Mouse (Mus musculus) thymus, postnatal 0 days (tissue): Measurements from ENCODE around the gene Hsd17b2. TPM values are rescaled to one million over a fixed set of nuclear protein-coding genes. Genes with fewer than 3 reads are reported as not detected.
"Not testable (repeated sequence)": the region's sequence is repeated elsewhere in the genome, so short reads cannot be mapped to it uniquely, and the experiment has no call there.

Source experiments
- DNase-seq: peaks from one replicate; pipeline ENCODE4 v3.0.0-alpha.2; 2015; ENCODE audit warnings: low spot score
- polyA plus RNA-seq: library from polyadenylated mRNA; unstranded; fragments of >200 nt; fragmentation: Nextera tagmentation; extraction: Ambion mirVana; gene quantifications from 2 replicates; pipeline ENCODE4 v1.2.1, GENCODE M21; 2015

Gene Hsd17b2
- polyA plus RNA-seq, 1 experiment from 2014 or later, result 0.49 TPM

GRCm38 (mm10) chr8:117712226-117712625 lies 10.5 kb downstream of the Hsd17b2 start:
- no peak for DNase-seq

DNA sequence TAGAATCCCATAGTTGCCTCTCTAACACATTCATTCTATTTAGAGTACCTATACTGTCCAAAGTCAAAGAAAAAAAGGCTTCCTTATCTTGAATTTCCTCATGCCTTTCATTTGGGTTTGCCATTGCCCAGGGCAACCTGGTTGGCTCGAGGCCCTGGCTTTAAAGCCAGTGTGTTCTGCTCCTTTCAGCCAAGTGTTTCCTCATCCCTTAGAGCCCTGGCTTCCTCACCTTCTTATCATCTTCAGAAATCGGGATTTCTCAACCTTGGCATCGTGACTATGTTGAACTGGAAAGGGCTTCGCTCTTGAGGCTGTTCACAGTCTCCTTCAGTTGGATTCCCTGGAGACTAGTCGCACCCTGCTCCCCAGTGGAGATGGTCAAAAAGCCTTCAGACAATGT lies 12.9 kb downstream of the Hsd17b2 start:
- DNase-seq, result no peak

DNA sequence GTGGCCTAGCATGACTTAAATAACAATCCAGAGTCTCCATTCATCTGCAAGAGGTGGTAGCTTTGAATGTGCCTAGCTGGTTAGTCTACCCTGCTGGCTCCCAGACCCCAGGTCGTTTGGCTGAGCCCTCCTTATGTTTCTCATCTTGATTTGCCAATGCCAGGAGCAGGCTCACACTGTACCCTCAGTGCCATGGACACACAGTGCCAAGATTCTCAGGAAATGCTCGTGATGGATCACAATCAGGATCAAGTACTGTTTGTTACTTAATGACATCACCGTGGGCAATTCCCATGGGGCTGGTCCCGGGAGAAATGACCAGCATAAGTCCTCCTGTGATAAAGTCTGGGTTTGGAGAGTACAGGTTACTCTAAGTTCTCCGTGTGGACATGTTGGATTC lies 14.2 kb downstream of the Hsd17b2 start:
- DNase-seq, result no peak

- DNase-seq, result no peak
These were observed 16.6 kb downstream of the Hsd17b2 start for GRCm38 (mm10) chr8:117718152-117718860.

DNA sequence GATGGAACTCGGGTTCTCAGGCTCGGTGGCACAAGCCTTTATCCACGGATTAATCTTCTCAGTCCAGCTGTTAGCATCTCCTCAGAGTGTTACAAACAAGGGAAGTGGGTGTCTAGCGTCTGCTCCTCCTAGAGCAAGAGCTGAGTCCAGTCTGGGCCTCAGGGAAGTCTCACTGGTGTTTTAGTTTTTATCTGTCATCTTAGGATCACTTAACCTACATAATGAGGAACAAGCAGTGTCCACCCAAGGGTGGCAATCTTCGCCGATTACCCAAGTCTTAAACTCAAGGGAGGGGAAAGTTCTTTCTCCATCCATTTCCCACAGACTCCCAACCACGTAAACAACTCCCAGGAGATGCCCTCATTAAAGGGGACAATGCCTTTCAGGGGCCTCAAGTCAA lies 24.8 kb downstream of the Hsd17b2 start:
- no peak for DNase-seq

DNA sequence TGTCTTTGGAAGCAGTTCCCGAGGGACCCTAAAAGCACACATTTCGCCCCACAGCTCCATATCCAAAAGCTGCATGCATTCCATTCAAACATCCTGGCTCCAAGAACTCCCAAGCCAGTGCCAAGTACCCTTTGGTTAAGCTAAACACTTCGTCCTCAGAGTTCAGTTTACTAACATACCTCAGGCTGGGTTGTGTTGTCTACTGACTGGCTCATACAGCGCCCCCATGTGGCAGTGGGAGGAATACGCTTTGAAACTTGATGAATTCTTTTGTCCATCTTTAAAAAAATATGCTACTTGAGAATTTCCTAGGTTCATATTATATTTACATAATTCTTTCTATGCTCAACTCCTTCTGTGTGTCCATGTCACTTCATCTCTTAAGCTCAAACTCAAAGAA lies 25.9 kb downstream of the Hsd17b2 start:
- DNase-seq, result no peak

DNA sequence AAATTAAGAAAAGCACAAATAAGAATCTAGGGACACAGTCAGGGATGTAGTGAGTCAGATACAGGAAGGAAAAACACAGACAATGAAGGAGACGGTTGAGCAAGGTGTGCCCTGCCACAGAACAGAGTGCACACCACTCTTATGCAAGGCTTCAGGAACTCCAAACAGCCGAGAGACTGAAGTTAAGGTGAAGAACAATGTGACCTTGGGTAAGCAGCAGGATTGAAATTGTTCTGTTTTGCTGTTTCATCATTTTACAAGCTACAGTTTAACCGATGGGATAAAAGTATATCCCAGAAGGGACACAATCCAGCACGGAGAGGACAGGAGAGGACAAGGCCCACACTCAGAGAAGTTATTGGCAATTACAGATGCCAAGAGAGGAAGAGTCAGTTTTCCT lies 26.5 kb downstream of the Hsd17b2 start:
- DNase-seq, result no peak

DNA sequence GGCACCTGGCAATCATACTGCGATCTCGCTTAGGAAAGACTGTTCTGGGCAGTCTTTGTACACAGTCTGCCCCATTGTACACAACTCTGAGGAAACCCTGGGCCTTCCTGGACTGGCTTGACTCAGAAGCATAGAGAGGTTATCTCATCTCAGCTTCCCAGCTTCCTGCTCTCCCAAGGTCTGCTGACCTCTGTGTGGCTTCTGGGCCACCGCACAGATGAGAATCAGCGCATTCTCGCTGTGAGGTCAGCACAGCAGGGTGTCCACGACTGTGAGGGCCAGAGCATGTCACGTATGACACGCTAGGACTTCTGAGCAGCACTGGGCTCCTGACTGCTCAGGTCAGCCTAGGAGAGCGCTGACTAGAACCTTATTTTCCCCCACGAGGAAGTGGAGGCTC lies 29.3 kb downstream of the Hsd17b2 start:
- no peak for DNase-seq

DNA sequence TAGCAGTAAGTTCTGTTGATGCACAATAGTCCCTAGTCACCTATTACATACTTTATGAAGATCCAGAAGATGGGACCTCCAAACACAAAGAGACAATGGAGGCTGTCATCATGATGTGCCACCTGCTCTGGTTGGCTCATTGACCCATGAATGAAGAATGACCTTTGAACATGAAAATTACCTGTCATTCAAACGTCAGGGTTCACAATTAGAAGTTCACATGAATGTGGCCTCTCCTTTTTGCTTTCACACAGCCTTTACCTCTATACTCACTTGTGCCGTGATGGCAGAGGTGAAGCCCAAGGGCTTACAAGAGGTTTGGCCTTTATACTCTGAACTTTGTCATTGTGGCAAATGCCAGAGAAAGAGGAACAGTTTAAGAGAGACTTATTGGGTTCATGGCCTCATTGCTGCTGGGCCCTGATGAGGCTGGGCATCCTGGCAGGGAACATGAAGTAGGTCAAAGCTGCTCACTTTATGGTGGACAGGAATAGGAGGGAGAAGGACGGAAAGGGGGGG lies 35.0 kb downstream of the Hsd17b2 start:
- no peak for DNase-seq

DNA sequence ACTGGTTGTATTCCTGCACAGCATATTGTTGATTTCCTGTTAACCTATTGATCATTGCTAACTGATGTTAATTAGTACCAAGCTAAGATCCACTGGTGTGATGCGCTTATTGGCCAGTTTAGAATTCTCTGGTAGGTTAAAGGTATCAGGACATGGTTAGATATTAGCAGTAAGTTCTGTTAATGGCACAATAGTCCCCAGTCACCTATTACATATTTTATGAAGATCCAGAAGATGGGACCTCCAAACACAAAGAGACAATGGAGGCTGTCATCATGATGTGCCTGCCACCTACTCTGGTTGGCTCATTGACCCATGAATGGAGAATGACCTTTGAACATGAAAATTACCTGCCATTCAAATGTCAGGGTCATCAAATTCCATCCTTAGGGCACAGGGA lies 36.5 kb downstream of the Hsd17b2 start:
- not testable (repeated sequence) for DNase-seq

DNA sequence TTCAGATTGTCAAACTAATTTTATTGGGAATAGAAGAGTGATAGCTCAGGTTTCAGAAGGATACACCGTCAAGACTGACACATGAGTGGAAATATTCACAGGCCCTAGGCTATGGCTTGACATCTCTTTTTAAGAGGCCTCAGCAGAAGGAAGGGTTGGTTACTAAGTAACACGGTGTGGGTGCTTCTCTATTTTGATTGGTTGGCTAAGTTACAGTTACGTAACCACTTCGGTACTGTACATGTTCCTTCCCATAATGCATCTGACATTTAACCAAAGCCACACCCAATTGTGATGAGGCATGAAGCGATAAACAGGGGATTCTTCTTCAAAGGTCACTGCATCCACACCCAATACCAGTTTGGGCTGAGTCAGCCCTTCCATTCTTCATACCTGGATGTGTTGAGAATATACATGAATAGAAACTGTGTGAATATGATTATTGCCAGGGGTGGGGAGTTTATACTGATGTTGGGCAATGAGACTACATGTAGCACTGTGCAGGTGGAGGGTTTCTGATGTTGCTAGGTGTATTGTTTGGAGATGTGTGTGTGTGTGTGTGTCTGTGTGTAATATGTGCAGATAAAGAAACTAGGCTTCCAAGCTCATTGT lies 38.8 kb downstream of the Hsd17b2 start:
- no peak for DNase-seq

- no peak for DNase-seq
These were observed 40.8 kb downstream of the Hsd17b2 start for GRCm38 (mm10) chr8:117742431-117743012.

GRCm38 (mm10) chr8:117746651-117747050 lies 44.9 kb downstream of the Hsd17b2 start:
- no peak for DNase-seq

GRCm38 (mm10) chr8:117747428-117747827 lies 45.7 kb downstream of the Hsd17b2 start:
- no peak for DNase-seq

DNA sequence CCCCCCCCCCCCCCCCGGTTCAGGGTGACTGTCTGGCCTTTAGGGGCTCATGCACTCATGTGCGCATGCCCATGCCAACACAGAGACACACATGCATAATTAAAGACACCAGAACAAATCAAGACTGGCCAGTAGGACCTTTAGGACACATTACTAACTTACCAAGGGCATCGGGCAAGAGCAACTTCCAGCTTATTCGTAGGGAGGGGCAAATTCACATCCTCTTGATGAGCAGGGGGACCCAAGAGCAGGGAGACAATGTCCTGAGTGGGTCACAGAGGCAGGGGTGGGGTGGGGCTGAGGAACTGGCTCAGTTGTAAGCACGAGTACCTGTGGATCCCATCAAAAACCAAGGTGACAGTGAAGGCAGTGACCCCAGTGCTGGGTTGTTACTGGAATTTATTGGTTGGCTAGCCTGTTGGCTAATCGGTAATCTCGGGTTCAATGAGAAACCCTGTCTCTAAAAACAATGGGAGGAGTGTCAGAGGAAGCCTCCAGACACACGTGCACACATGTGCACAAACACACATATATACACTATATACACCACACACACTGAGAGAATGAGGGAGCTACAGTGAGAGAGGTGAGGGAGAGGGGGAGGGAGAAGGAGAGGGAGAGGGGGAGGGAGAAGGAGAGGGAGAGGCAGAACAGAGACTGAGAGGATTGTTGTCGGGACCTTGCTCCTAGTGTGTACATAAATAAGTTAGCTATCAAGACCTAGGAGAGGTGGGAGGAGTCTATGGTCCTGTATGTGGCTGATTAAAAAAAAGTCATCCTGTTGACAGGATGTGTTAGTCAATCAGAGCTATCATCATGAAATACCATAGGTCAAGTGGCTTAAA lies 46.4 kb downstream of the Hsd17b2 start:
- no peak for DNase-seq

- DNase-seq, result no peak
These were observed 47.7 kb downstream of the Hsd17b2 start for GRCm38 (mm10) chr8:117749436-117749835.

DNA sequence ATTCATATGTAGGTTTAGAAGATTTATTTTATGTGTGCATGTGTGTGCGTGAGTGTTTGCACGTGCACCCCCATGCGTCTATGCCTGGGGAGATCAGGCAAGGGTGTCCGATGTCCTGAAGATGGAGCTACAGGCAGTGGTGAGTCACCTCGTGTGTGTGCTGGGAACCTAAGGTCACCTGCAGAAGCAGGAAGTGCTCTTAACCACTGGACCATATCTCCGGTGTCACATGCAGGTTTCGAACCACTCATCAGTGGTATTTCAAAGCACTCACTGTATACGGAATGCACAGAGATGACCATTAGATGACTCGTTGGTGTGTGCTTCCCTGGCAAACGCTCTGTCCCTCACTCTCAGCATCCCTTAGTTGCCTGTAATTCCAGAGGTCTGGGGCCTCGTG lies 56.2 kb downstream of the Hsd17b2 start:
- DNase-seq, result no peak

GRCm38 (mm10) chr8:117762776-117763175 lies 61.1 kb downstream of the Hsd17b2 start:
- DNase-seq, result no peak

- no peak for DNase-seq
These were observed 62.9 kb downstream of the Hsd17b2 start for GRCm38 (mm10) chr8:117764625-117765024.

- no peak for DNase-seq
These were observed 64.2 kb downstream of the Hsd17b2 start for GRCm38 (mm10) chr8:117765947-117766346.

DNA sequence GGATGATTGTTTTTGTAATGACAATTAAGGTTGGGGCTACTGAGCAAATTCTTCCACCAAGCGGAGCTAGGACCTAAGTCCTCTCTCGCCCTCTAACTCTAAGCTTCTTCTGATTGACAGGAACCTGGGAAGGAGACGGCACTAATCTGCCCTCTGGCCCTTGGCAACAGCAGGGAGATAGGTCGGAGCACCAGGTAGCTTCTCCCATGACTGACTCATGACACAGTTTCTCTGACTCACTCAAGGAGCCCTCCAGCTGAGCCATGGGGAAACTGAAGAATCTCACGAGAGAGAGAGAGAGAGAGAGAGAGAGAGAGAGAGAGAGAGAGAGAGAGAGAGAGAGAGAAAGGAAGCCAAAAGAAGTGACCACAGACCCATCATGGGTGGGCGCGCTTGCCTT lies 67.3 kb downstream of the Hsd17b2 start:
- no peak for DNase-seq
